In the genomic region with DNA sequence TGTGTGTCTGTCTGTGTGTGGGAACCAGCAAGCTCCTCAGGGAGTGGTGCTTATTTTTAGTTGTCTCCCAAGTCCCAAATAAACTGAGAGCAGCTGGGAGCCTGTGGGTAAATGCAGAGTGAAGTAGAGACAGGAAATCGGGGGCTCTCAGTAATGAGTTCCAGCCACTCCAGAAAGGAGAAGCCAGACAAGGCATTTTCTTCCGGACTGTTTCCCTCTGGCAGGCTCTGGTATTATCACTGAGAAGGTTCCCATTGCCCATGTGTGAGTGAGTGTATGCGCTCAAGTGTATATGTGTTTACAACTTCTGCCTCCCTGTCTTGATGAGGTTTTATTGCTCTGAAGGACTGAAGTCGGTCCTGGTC, we compare ENCODE assay signal across 8 mouse cellular contexts. TPM values are rescaled to one million over a fixed set of nuclear protein-coding genes. Genes with fewer than 3 reads are reported as not detected.
DNase-seq lines count a peak whose midpoint lies in the region; ATAC-seq lines count a peak whose summit lies in the region.

No protein-coding gene starts in this region.

- intact Hi-C loops in heart, postnatal 25 days (cut with DNase I), result no loop called here
- intact Hi-C loops in heart, postnatal 14 days (cut with DNase I), result no loop called here

- H3K27me3 ChIP-seq in liver, embryonic 12.5 days (replicated peaks), result 0 out of 2 replicates have a peak, but pooled peaks cover 4% of the 10 kb centered on the region

- no peaks in the 10 kb centered on the region for H3K9me3 ChIP-seq in liver, embryonic 12.5 days (replicated peaks)

- 16% methylated on average over 4 of the region's 4 CpGs for WGBS in liver, embryonic 12.5 days (ENCODE audit: insufficient replicate concordance)

- H3K27ac ChIP-seq in liver, embryonic 12.5 days, result peak overlapping the region; percentile 63

- H3K9ac ChIP-seq in liver, embryonic 12.5 days, result no peak overlapping the region

- peak; percentile 95 for DNase-seq in heart, adult 11 months
- no peak for DNase-seq in heart, postnatal 25 days (ENCODE audit: low spot score)
- peak; percentile 27 for DNase-seq in fibroblast of lung, adult 2 months (ENCODE audit: low read depth)
- peak; percentile 18 to 25 for DNase-seq in heart, postnatal 14 days
- DNase-seq in right cerebral cortex, postnatal 4 days, result peak; percentile 6
- DNase-seq in ovary, postnatal 14 days (ENCODE audit: low spot score), result no peak

- H3K4me1 ChIP-seq in liver, embryonic 12.5 days, result peaks cover 40% of the 10 kb centered on the region

- H3K36me3 ChIP-seq in liver, embryonic 12.5 days, result no peaks in the 10 kb centered on the region

- no peak overlapping the region for H3K4me3 ChIP-seq in liver, embryonic 12.5 days

- 0 out of 2 replicates have a peak, but pooled peaks have one; percentile 20 for ATAC-seq in liver, embryonic 12.5 days
- no peak for ATAC-seq in CD4-positive, CD25-positive, alpha-beta regulatory T cell, adult 4 months

- H3K4me2 ChIP-seq in liver, embryonic 12.5 days, result peak overlapping the region; percentile 42; the same call in 1 of the 2 replicates

RNA-seq across cellular contexts. Expression of gene 5330417H12Rik, which starts 40.2 kb away (rescaled TPM):
- not detected for total RNA-seq in heart, postnatal 25 days (2021)
- not detected for total RNA-seq in heart, postnatal 14 days (2021)
- not detected in 2 replicates for polyA plus RNA-seq in liver, embryonic 12.5 days (2016; fragmentation: Nextera tagmentation; extraction: Ambion mirVana)
- polyA plus RNA-seq in CD4-positive, CD25-positive, alpha-beta regulatory T cell, adult 4 months (2017; shearing (Covaris generic)), result not detected

Comparison
In these comparisons a context has a peak if more than half of its experiments do, and no peak if none do; other contexts are left out.
1. DNase-seq: peak in heart, adult 11 months (single experiment), fibroblast of lung, adult 2 months (single experiment), heart, postnatal 14 days (2 of 2) and right cerebral cortex, postnatal 4 days (single experiment); none in heart, postnatal 25 days (single experiment) and ovary, postnatal 14 days (single experiment).